Mouse (Mus musculus) embryonic facial prominence, embryonic 11.5 days (tissue): ENCODE results near the gene Tns1. TPM values are rescaled to one million over a fixed set of nuclear protein-coding genes. Genes with fewer than 3 reads are reported as not detected.

ENCODE experiments used
- ATAC-seq: fragments of 200-750 bp; cut with Nextera tagmentation; replicated peaks from 2 replicates; pipeline ENCODE4 v1.8.0; 2017; ENCODE audit warnings: low read depth; ENCODE audit not compliant: insufficient number of reproducible peaks, low FRiP score, low TSS enrichment
- DNase-seq: peaks from one replicate; pipeline ENCODE4 v3.0.0-alpha.2; 2015; ENCODE audit warnings: low spot score
- H3K27ac ChIP-seq: fragments of 300-500 bp; sonication (generic); replicated peaks from 2 replicates; pipeline ENCODE4 v1.5.1; 2014; ENCODE audit warnings: mild to moderate bottlenecking, low read depth, low read length, control low read depth
- H3K27me3 ChIP-seq: fragments of 300-500 bp; sonication (generic); 2 replicates; pipeline ENCODE4 v1.6.1; 2014; ENCODE audit warnings: mild to moderate bottlenecking, low read length, moderate library complexity, mixed read lengths; ENCODE audit not compliant: control insufficient read depth, insufficient read depth
- H3K36me3 ChIP-seq: fragments of 300-500 bp; sonication (generic); replicated peaks from 2 replicates; pipeline ENCODE4 v1.6.1; 2014; ENCODE audit warnings: low read depth, mild to moderate bottlenecking, low read length, moderate library complexity, mixed read lengths; ENCODE audit not compliant: control insufficient read depth, insufficient read depth
- H3K4me1 ChIP-seq: fragments of 300-500 bp; sonication (generic); 2 replicates; pipeline ENCODE4 v1.6.1; 2014; ENCODE audit warnings: low read length, mixed read lengths; ENCODE audit not compliant: control insufficient read depth, insufficient read depth
- H3K4me2 ChIP-seq: fragments of 300-500 bp; sonication (generic); 2 replicates; pipeline ENCODE4 v1.6.1; 2014; ENCODE audit warnings: low read depth, mild to moderate bottlenecking, control low read depth, low read length, moderate library complexity
- H3K4me3 ChIP-seq: fragments of 300-500 bp; sonication (generic); 2 replicates; pipeline ENCODE4 v1.5.1; 2014; ENCODE audit warnings: low read depth, low read length, control low read depth
- H3K9ac ChIP-seq: fragments of 300-500 bp; sonication (generic); replicated peaks from 2 replicates; pipeline ENCODE4 v1.6.1; 2014; ENCODE audit warnings: mild to moderate bottlenecking, control low read depth, low read length
- H3K9me3 ChIP-seq: fragments of 300-500 bp; sonication (generic); replicated peaks from 2 replicates; pipeline ENCODE4 v1.6.1; 2016; ENCODE audit warnings: mild to moderate bottlenecking, low read length, inconsistent platforms, mixed read lengths; ENCODE audit not compliant: control insufficient read depth
- WGBS: fragments of 180-500 bp; shearing (Covaris S2); extraction: QIAGEN DNeasy Blood & Tissue Kit; methylation state at CpG from one replicate; pipeline ENCODE4 v1.1.7; 2014; 5-methylcytosine and 5-hydroxymethylcytosine counted together
- polyA plus RNA-seq: library from polyadenylated mRNA; unstranded; fragments of >200 nt; fragmentation: Nextera tagmentation; extraction: Ambion mirVana; gene quantifications from 2 replicates; pipeline ENCODE4 v1.2.1, GENCODE M21; 2014

Tns1 gene
- polyA plus RNA-seq, 1 experiment from 2014 or later: 21.6 TPM

GRCm38 (mm10) chr1:74031771-74032609 is 92.3 kb downstream of the Tns1 start:
- ATAC-seq: no peak
- H3K27me3 ChIP-seq: no peaks in the 10 kb centered on the region
- H3K4me3 ChIP-seq: no peak overlapping the region
- no peak for DNase-seq
- 66% methylated on average over 9 of the region's 9 CpGs for WGBS
- H3K9ac ChIP-seq: no peak overlapping the region; the same call in 1 of the 2 replicates
- H3K27ac ChIP-seq: peak overlapping the region; percentile 37
- H3K36me3 ChIP-seq: no peaks in the 10 kb centered on the region
- no peak overlapping the region for H3K4me2 ChIP-seq
- H3K4me1 ChIP-seq: peaks cover 31% of the 10 kb centered on the region
- H3K9me3 ChIP-seq: no peaks in the 10 kb centered on the region

DNA sequence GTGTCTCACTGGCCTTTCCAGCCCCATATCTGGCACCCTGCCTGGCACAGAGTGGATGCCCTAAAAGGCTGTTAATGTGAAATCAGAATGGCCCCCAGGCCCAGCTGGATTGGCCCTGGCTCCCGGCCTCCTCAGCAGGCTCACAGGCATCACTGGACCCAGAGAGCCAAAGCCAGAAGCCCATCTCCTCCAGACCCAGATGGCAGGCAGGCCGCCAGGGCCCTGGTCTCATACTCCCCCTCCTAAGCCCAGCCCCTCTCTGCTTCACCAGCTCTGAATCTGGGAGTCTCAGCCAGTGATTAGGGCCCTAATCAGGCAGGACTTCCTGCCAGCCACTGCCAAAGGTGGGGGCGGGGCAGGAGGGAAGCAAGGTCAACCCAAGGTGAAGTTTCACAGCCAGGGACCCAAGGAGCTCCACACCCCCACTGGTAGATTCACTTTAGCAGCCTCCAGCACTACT is 93.3 kb downstream of the Tns1 start:
- Histone ChIP-seq H3K36me3 (no peaks in the 10 kb centered on the region), H3K9ac (no peak overlapping the region; the same call in 1 of the 2 replicates), H3K4me3 (no peak overlapping the region), H3K4me2 (no peak overlapping the region), H3K27ac (peak overlapping the region; percentile 37), H3K9me3 (no peaks in the 10 kb centered on the region), H3K27me3 (no peaks in the 10 kb centered on the region), H3K4me1 (peaks cover 30% of the 10 kb centered on the region)
- peak; percentile 79 for DNase-seq
- 27% methylated on average over 3 of the region's 3 CpGs for WGBS
- peak; percentile 49 for ATAC-seq

DNA sequence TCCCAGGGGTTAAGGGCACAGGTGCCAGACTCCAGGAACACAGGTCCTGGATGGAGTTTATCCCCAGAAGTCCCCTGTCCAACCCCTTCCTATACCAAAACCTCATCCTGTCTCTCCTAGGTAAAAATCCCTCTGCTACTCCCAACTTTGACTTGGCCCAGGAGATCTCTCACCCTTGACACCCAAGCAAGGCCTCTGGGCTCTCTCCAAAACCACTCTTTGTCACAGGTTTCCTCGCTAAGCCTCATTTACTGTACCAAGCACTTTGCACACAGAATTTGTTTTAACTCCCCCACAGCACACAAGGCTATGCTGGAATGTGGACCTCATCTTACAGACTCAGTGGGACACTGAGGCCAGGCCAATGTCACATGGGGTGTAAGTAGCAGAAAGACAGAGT is 94.0 kb downstream of the Tns1 start:
- H3K9ac ChIP-seq: no peak overlapping the region
- no peaks in the 10 kb centered on the region for H3K27me3 ChIP-seq
- WGBS: 78% methylated on average over 1 of the region's 1 CpGs
- H3K4me2 ChIP-seq: no peak overlapping the region
- no peaks in the 10 kb centered on the region for H3K36me3 ChIP-seq
- H3K4me3 ChIP-seq: no peak overlapping the region
- peaks cover 35% of the 10 kb centered on the region for H3K4me1 ChIP-seq
- H3K9me3 ChIP-seq: no peaks in the 10 kb centered on the region
- no peak for ATAC-seq
- no peak for DNase-seq
- no peak overlapping the region for H3K27ac ChIP-seq

DNA sequence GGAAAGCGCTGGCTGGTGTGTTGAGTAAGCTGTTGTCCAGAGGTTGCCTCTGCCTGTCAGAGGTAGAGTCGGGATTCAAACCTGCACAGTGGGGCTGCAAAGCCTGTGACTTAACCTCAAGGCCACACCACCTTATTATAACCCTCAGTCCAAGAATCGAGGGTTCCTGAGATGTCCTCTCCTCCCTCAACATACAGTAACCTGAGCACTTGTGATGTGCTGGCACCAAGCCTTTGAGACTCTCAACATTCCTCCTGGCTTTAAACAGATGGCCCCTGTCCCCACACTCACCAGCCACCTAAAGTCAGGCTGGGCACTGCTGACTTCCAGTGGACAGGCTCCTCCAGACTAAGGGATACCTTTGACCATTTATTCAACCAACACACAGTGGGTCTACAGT is 94.6 kb downstream of the Tns1 start:
- Histone ChIP-seq H3K9me3 (no peaks in the 10 kb centered on the region), H3K36me3 (no peaks in the 10 kb centered on the region), H3K4me2 (no peak overlapping the region), H3K4me3 (no peak overlapping the region), H3K9ac (no peak overlapping the region), H3K27ac (no peak overlapping the region), H3K27me3 (no peaks in the 10 kb centered on the region), H3K4me1 (peaks cover 35% of the 10 kb centered on the region)
- 82% methylated on average over 3 of the region's 3 CpGs for WGBS
- DNase-seq: no peak
- no peak for ATAC-seq

DNA sequence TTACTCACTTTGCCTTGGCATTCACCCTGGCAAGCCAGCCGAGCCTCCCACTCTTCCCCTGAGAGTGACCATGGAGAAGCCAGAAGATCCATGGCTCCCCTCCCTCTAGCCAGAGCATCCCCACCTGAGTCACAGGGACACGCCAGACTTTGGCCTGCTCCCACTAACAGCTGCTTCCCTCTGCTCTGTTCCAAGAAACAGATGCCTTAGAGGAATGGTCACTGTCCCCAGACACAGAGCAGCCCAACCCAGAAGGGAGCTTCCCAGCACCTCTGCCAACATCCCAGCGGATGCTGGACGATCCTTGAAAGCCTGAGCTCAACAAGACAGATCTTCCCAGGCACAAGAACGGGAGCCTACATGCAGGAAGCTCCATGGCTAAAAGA is 95.4 kb downstream of the Tns1 start:
- DNase-seq: no peak
- no peaks in the 10 kb centered on the region for H3K36me3 ChIP-seq
- ATAC-seq: no peak
- H3K4me1 ChIP-seq: peaks cover 35% of the 10 kb centered on the region
- H3K9me3 ChIP-seq: no peaks in the 10 kb centered on the region
- no peak overlapping the region for H3K9ac ChIP-seq
- H3K4me2 ChIP-seq: no peak overlapping the region
- no peak overlapping the region for H3K4me3 ChIP-seq
- H3K27ac ChIP-seq: no peak overlapping the region
- no peaks in the 10 kb centered on the region for H3K27me3 ChIP-seq
- 83% methylated on average over 5 of the region's 5 CpGs for WGBS

DNA sequence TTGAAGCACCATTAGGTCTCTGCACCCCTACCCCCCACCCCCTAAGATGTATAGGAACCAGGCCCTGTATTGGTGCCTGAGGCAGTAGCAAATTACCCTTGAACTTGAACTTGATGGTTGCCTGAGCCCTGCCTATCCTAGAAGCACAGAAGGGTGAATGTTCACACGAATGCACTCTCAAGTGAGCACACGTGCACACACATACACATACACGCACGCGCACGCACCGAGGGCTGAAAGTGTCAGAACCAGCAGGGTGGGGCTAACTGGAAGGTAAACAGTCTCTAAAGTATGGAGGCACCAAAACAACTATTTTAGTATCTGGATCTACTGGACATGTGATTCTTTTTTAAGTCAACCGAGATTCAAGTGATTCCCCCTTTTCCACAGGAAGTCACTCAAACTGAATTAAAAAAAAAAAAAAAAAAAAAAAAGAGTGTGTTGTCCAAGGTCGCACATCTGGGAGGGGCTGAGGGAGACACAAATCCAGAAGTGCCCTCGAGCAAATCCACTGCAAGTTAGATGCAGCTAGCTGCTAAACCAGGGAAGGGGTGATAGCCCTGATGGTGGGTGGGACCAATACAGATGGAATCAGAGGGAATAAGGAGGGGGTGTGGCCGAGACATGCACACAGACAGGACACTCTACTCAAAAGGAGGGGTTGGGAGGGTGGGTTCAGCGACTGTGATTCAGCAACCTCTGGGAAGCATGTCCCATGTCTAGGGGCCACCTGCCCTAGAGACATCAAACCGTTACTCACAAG is 96.0 kb downstream of the Tns1 start:
- Histone ChIP-seq H3K4me3 (no peak overlapping the region), H3K27ac (peak overlapping the region; percentile 73; the same call in 1 of the 2 replicates), H3K4me2 (no peak overlapping the region), H3K36me3 (no peaks in the 10 kb centered on the region), H3K9me3 (no peaks in the 10 kb centered on the region), H3K4me1 (peaks cover 35% of the 10 kb centered on the region), H3K27me3 (no peaks in the 10 kb centered on the region), H3K9ac (peak overlapping the region; percentile 10; the same call in 1 of the 2 replicates)
- DNase-seq: no peak
- WGBS: 65% methylated on average over 13 of the region's 13 CpGs
- no peak for ATAC-seq

DNA sequence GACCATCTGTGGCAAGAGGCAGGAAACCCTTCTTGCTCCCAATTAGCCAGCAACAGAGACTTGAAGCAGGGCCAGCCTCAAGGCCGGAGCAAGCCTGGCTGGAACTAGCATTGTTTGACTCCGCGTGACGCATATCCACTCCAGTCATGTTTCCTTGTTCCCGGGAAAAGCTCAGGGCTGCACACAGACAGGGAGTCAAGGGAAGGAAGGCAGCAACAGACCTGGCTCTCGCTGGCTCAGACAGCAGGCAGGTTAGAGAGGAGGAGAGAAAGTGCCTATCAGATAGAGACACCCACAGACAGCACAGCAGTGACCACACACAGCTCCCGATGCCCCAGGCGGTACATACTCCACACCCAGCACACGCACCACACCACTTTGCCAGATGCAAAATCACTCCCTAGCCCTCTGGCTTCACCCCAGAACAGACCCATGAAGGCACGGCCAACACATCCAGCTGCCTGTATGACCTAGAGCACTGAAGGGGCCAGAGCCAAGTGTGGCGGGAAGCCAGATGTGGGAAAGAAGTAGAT is 96.6 kb downstream of the Tns1 start:
- Histone ChIP-seq H3K4me2 (no peak overlapping the region; the same call in 1 of the 2 replicates), H3K9ac (peak overlapping the region; percentile 10; the same call in 1 of the 2 replicates), H3K36me3 (no peaks in the 10 kb centered on the region), H3K4me1 (peaks cover 35% of the 10 kb centered on the region), H3K9me3 (no peaks in the 10 kb centered on the region), H3K27me3 (no peaks in the 10 kb centered on the region), H3K4me3 (no peak overlapping the region), H3K27ac (peak overlapping the region; percentile 73)
- no peak for ATAC-seq
- WGBS: 30% methylated on average over 11 of the region's 11 CpGs
- DNase-seq: peak; percentile 31
